Mouse (Mus musculus) T-helper 2 cell (primary cell): Measurements from ENCODE around the gene Lefty2.
"Not testable (repeated sequence)": the region's sequence is repeated elsewhere in the genome, so short reads cannot be mapped to it uniquely, and the experiment has no call there.

ENCODE experiments used
- in situ Hi-C: fragments of 300-600 bp; cut with MboI, MseI; formaldehyde crosslinking; loops from one replicate; pipeline ENCODE4 v1.15.1; 2025; ENCODE audit warnings: high pct_unique_total_duplicates

The Lefty2 gene

DNA sequence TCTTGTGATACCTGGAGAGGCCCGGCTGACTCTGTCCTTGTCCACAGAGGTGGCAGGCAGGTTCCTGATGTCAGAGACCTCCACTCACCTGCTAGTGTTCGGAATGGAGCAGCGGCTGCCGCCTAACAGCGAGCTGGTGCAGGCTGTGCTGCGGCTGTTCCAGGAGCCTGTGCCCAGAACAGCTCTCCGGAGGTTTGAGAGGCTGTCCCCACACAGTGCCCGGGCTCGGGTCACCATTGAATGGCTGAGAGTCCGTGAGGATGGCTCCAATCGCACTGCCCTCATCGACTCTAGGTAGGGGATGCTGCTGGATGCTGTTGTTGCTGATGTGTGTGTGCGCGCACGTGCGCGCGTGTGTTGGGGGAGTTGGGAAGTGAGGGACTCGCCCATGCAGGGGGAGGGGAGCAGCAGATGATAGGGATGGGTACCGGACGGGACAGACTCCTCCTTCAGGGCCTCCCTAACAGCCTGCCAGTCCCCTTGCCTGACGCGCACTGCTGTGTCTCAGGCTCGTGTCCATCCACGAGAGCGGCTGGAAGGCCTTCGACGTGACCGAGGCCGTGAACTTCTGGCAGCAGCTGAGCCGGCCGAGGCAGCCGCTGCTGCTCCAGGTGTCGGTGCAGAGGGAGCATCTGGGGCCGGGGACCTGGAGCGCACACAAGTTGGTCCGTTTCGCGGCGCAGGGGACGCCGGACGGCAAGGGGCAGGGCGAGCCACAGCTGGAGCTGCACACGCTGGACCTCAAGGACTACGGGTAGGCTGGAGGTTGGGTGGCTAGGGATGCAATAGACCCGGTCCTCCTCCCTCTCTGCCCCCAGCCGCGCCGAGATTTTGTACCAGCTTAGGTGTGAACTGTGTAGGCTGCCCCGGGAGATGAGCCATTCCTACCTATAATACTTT lies 1.4 kb downstream of the Lefty2 start:
- in situ Hi-C loops = not testable (repeated sequence)

GRCm38 (mm10) chr1:180901107-180901506 lies 8.2 kb downstream of the Lefty2 start:
- in situ Hi-C loops = loop anchor here (5.0 kb wide), 1 partner anchor 76 kb away; no protein-coding TSS in a partner anchor

DNA sequence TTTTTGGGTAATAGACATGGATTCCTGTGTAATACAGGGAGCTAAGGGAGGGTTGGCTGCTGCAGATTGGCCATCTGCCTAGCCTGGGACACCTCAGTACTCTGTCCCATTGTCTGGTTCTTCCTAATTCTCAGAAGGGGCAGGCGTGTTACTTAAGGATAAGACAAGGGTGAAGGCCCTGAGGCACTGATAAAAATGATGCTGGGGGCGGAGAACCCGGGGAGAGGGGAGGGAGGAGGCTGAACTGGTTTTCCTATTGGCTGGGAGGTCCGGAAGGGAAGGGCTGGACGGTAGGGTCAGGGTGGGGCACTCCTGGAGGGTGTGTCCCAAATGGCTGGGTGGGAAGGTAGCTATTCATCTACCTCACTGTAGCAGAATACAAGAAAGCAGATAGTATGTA lies 10.0 kb downstream of the Lefty2 start:
- in situ Hi-C loops = loop anchor here (5.0 kb wide), 1 partner anchor 74 kb away; no protein-coding TSS in a partner anchor

- in situ Hi-C loops = loop anchor here (5.0 kb wide), 1 partner anchor 74 kb away; no protein-coding TSS in a partner anchor
These were observed 10.7 kb downstream of the Lefty2 start for GRCm38 (mm10) chr1:180903666-180904038.

GRCm38 (mm10) chr1:180904039-180904814 lies 11.3 kb downstream of the Lefty2 start, which contains the start of gene Pycr2:
TSS of gene Pycr2 (plus strand) at chr1:180904293.
- in situ Hi-C loops = loop anchor here (5.0 kb wide), 1 partner anchor 73 kb away; no protein-coding TSS in a partner anchor

- in situ Hi-C loops = loop anchor here (5.0 kb wide), 2 partner anchors 38 to 73 kb away; partner anchors contain the start of gene Tmem63a
These were observed 11.8 kb downstream of the Lefty2 start for GRCm38 (mm10) chr1:180904815-180905080.

GRCm38 (mm10) chr1:180905307-180905706 lies 12.4 kb downstream of the Lefty2 start:
- in situ Hi-C loops = loop anchor here (5.0 kb wide), 1 partner anchor 37 kb away; the partner anchor contains the start of gene Tmem63a

DNA sequence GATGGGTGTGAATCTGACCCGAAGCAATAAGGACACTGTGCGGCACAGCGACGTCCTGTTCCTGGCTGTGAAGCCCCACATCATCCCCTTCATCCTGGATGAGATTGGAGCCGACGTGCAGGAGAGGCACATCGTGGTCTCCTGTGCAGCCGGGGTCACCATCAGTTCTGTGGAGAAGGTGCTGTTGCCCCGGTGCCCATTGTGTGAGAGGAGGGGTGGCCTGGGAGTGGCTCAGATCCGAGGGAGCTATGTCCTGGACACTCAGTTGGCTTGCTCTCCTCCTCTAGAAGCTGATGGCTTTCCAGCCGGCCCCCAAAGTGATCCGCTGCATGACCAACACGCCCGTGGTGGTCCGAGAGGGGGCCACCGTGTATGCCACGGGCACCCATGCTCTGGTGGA lies 13.0 kb downstream of the Lefty2 start:
- in situ Hi-C loops = loop anchor here (5.0 kb wide), 1 partner anchor 36 kb away; the partner anchor contains the start of gene Tmem63a

DNA sequence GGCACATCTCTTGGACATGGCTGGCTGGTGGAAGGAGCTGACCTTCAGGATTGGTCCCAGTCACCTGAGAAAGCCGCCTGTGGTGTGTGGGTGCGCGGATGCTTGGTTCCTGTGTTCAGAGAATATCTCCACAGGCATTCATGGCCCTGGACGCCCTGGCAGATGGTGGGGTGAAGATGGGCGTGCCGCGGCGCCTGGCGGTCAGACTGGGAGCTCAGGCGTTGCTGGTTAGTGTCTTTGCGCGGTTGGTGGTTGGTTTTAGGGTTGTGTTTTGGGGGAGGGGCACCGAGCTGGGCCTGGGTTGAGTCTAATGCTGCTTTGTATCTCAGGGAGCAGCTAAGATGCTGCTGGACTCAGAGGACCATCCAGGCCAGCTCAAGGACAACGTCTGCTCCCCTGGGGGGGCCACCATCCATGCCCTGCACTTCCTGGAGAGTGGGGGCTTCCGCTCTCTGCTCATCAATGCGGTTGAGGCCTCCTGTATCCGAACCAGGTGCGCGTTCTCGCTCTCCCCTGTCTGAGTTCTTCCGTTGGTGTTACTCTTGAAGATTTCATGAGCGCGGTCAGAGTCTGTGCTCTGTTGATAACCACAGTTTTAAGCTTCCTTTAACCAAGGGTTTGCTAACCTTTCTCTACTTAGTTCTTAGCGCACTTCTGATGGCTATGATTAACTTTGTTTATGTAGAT lies 13.7 kb downstream of the Lefty2 start:
- in situ Hi-C loops = loop anchor here (5.0 kb wide), 1 partner anchor 36 kb away; the partner anchor contains the start of gene Tmem63a

GRCm38 (mm10) chr1:180911138-180911537 lies 18.2 kb downstream of the Lefty2 start:
- in situ Hi-C loops = no loop called here

DNA sequence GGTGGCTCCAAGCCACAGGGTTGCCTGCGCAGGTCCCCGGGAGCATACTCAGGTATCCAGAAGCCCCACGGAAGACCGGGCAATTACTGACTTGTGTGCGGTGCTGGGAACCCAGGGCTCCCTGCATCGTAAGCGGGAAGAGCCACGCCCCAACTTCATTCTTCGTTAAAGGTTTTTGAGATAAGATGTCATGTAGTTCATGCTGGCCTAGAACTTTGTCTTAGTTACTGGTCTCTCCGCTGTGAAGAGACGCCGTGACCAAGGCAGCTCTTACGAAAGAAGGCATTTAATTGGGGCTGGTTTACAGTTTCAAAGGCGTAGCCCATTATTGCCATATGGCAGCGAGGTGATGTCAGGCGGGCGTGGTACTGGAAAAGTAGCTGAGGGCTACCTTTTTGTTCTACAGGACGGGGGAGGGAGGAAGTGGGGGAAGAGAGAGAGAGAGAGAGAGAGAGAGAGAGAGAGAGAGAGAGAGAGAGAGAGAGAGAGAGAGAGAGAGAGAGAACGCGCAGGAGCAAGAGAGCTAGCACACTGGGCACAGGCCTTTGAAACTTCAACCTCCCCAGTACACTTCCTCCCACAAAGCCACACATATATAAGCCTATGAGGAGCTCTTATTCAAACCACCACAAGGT lies 18.9 kb downstream of the Lefty2 start:
- in situ Hi-C loops = no loop called here

- in situ Hi-C loops = no loop called here
These were observed 19.9 kb downstream of the Lefty2 start for GRCm38 (mm10) chr1:180912792-180913191.

GRCm38 (mm10) chr1:180913797-180914196 lies 20.9 kb downstream of the Lefty2 start:
- in situ Hi-C loops = no loop called here

DNA sequence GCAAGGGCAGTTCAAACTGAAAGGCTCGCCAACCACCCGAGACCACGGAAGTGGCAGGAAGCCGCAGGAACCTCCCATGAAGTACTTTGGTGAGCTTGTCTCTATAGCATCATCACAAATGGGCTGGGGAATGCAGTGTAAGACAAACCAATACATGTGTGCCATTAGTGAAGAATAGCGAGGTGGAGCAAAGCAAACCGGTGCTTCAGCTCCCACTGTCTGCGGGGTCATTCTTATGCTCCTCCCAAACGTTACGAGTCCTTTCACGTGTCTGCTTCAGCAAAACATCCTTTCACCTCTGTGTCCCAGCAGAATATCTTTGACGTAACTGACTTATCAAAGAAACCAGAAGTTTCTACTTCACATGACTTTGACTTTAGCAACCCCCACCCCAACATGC lies 23.5 kb downstream of the Lefty2 start:
- in situ Hi-C loops = no loop called here

DNA sequence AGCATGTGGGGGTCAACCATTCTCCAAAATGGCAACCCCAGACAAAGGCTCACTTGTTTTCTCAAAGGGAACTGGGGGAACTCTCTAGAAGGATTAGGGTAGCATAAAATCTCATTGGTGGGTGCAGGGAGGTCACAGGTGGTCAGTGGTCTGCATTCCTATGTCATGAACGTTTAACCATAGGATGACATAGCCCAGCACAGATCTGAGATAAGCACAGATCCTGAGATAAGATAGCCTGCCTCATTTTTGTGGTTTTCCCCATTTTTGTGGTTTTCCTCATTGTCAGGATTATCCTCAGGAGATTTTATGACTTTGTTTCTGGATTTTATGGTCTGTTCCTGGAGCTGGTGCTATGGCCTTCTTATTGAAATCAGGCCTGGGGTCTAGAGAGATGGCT lies 24.1 kb downstream of the Lefty2 start:
- in situ Hi-C loops = no loop called here

GRCm38 (mm10) chr1:180919686-180920085 lies 26.8 kb downstream of the Lefty2 start:
- in situ Hi-C loops = no loop called here

GRCm38 (mm10) chr1:180922273-180923048 lies 29.6 kb downstream of the Lefty2 start:
- in situ Hi-C loops = no loop called here

- in situ Hi-C loops = no loop called here
These were observed 31.8 kb downstream of the Lefty2 start for GRCm38 (mm10) chr1:180924737-180925136.

GRCm38 (mm10) chr1:180926286-180926685 lies 33.4 kb downstream of the Lefty2 start:
- in situ Hi-C loops = no loop called here

- in situ Hi-C loops = no loop called here
These were observed 36.7 kb downstream of the Lefty2 start for GRCm38 (mm10) chr1:180929599-180929998.
